Mouse (Mus musculus): ENCODE results near the gene Olfr1272. TPM values are rescaled to one million over a fixed set of nuclear protein-coding genes. Genes with fewer than 3 reads are reported as not detected.
"Not testable (repeated sequence)": the region's sequence is repeated elsewhere in the genome, so short reads cannot be mapped to it uniquely, and the experiment has no call there.

Gene Olfr1272
- not detected for polyA plus RNA-seq (2012; fragmentation: generic; extraction: Trizol)

- TF ChIP-seq SRF (IDR thresholded peaks at IDR 0.05; ENCODE audit: control insufficient read depth, insufficient read length, low read depth) (no peak), MYOD1 (IDR thresholded peaks at IDR 0.05; ENCODE audit: control insufficient read depth in 1 of 3, insufficient read length in 2 of 3, low read depth in 2 of 3) (no peak), TCF3 (IDR thresholded peaks at IDR 0.05; ENCODE audit: insufficient read length, low read depth) (no peak), CEBPB (IDR thresholded peaks at IDR 0.05; ENCODE audit: insufficient read depth, poor library complexity, severe bottlenecking) (no peak), POLR2AphosphoS2 (IDR thresholded peaks at IDR 0.05; ENCODE audit: insufficient read length, low read depth) (no peak), POLR2A (IDR thresholded peaks at IDR 0.05; ENCODE audit: insufficient read length, low read depth) (no peak), USF1 (IDR thresholded peaks at IDR 0.05; ENCODE audit: low read depth) (no peak), MYOG (IDR thresholded peaks at IDR 0.05; ENCODE audit: control insufficient read depth in 1 of 3, insufficient read depth in 1 of 3, insufficient read length in 2 of 3, low read depth in 2 of 3) (no peak)
Measured at GRCm38 (mm10) chr2:90292741-90293140, at the start of gene Olfr1272. Gene Olfr1272, minus strand, starts transcription at chr2:90292841.

GRCm38 (mm10) chr2:90321900-90322299 lies 29.3 kb upstream of the Olfr1272 start, which contains the start of gene Gm13769:
Gene Gm13769, plus strand, starts transcription at chr2:90322200.
- not testable (repeated sequence) for H3K4me2 ChIP-seq (ENCODE audit: low read depth); H3K4me3 ChIP-seq; H3K79me2 ChIP-seq (ENCODE audit: control insufficient read depth, insufficient read depth); H3ac ChIP-seq (ENCODE audit: control insufficient read depth, insufficient read length); H3K36me3 ChIP-seq (ENCODE audit: control insufficient read depth, insufficient read depth); H3K27me3 ChIP-seq (ENCODE audit: control insufficient read depth, insufficient read depth, insufficient read length)

More at GRCm38 (mm10) chr2:90292741-90293140, at the start of gene Olfr1272:
- Histone ChIP-seq H3K36me3 (ENCODE audit: control insufficient read depth, insufficient read depth) (no peaks in the 10 kb centered on the region), H3K27me3 (ENCODE audit: control insufficient read depth, insufficient read depth, insufficient read length) (no peaks in the 10 kb centered on the region), H3K79me2 (ENCODE audit: control insufficient read depth, insufficient read depth) (no peaks in the 10 kb centered on the region), H3ac (ENCODE audit: control insufficient read depth, insufficient read length) (no peak within 1 kb of the TSS), H3K4me3 (no peak within 1 kb of the TSS), H3K4me2 (ENCODE audit: low read depth) (no peak within 1 kb of the TSS)

- H3K4me3 ChIP-seq, result no peak within 1 kb of the TSS
- H3K4me2 ChIP-seq (ENCODE audit: low read depth), result no peak within 1 kb of the TSS
- H3K36me3 ChIP-seq (ENCODE audit: control insufficient read depth, insufficient read depth), result no peaks in the 10 kb centered on the region
- no peak within 1 kb of the TSS for H3ac ChIP-seq (ENCODE audit: control insufficient read depth, insufficient read length)
- TF ChIP-seq MYOG (IDR thresholded peaks at IDR 0.05; ENCODE audit: control insufficient read depth in 1 of 3, insufficient read depth in 1 of 3, insufficient read length in 2 of 3, low read depth in 2 of 3) (no peak), USF1 (IDR thresholded peaks at IDR 0.05; ENCODE audit: low read depth) (no peak)
- H3K27me3 ChIP-seq (ENCODE audit: control insufficient read depth, insufficient read depth, insufficient read length), result no peaks in the 10 kb centered on the region
- no peaks in the 10 kb centered on the region for H3K79me2 ChIP-seq (ENCODE audit: control insufficient read depth, insufficient read depth)
Measured at GRCm38 (mm10) chr2:90270932-90271331, 21.7 kb downstream of the Olfr1272 start, which contains the start of gene Olfr1271. Gene Olfr1271, minus strand, starts transcription at chr2:90271032.

GRCm38 (mm10) chr2:90257492-90257891 lies 35.1 kb downstream of the Olfr1272 start, which contains the start of gene Olfr142:
Gene Olfr142, minus strand, starts transcription at chr2:90257592.
- Histone ChIP-seq H3K79me2 (ENCODE audit: control insufficient read depth, insufficient read depth) (no peaks in the 10 kb centered on the region), H3K36me3 (ENCODE audit: control insufficient read depth, insufficient read depth) (no peaks in the 10 kb centered on the region), H3K4me3 (no peak within 1 kb of the TSS), H3ac (ENCODE audit: control insufficient read depth, insufficient read length) (no peak within 1 kb of the TSS), H3K27me3 (ENCODE audit: control insufficient read depth, insufficient read depth, insufficient read length) (no peaks in the 10 kb centered on the region), H3K4me2 (ENCODE audit: low read depth) (no peak within 1 kb of the TSS)
- no peak for TF ChIP-seq MAX (IDR thresholded peaks at IDR 0.05; ENCODE audit: low read depth)
- no peak for TF ChIP-seq POLR2AphosphoS2 (IDR thresholded peaks at IDR 0.05; ENCODE audit: insufficient read length, low read depth)
- no peak for TF ChIP-seq MYOD1 (IDR thresholded peaks at IDR 0.05; ENCODE audit: control insufficient read depth in 1 of 3, insufficient read length in 2 of 3, low read depth in 2 of 3)
- no peak for TF ChIP-seq E2F4 (IDR thresholded peaks at IDR 0.05; ENCODE audit: insufficient read depth)
- TF ChIP-seq CEBPB (IDR thresholded peaks at IDR 0.05; ENCODE audit: insufficient read depth, poor library complexity, severe bottlenecking), result no peak
- no peak for TF ChIP-seq REST (IDR thresholded peaks at IDR 0.05; ENCODE audit: insufficient read depth, insufficient read length)
- TF ChIP-seq MYOG (IDR thresholded peaks at IDR 0.05; ENCODE audit: control insufficient read depth in 1 of 3, insufficient read depth in 1 of 3, insufficient read length in 2 of 3, low read depth in 2 of 3), result no peak
- no peak for TF ChIP-seq POLR2A (IDR thresholded peaks at IDR 0.05; ENCODE audit: insufficient read length, low read depth)
- no peak for TF ChIP-seq TCF3 (IDR thresholded peaks at IDR 0.05; ENCODE audit: insufficient read length, low read depth)
- no peak for TF ChIP-seq SRF (IDR thresholded peaks at IDR 0.05; ENCODE audit: control insufficient read depth, insufficient read length, low read depth)

Other genes starting within 250 kb of the Olfr1272 start
- gene Olfr140, start 229.2 kb downstream of the Olfr1272 start, polyA plus RNA-seq (2012; fragmentation: generic; extraction: Trizol), result not detected
- gene Olfr1269, start 171.4 kb downstream of the Olfr1272 start, polyA plus RNA-seq (2012; fragmentation: generic; extraction: Trizol), result not detected
- gene Olfr32, start 150.5 kb downstream of the Olfr1272 start, polyA plus RNA-seq (2012; fragmentation: generic; extraction: Trizol), result not detected
- gene Olfr1270, start 139.8 kb downstream of the Olfr1272 start, polyA plus RNA-seq (2012; fragmentation: generic; extraction: Trizol), result not detected
- gene Olfr1506, start 68.3 kb downstream of the Olfr1272 start, polyA plus RNA-seq (2012; fragmentation: generic; extraction: Trizol), result not detected
- gene Olfr142, start 35.2 kb downstream of the Olfr1272 start, polyA plus RNA-seq (2012; fragmentation: generic; extraction: Trizol), result not detected
- not detected for gene Olfr1271, start 21.8 kb downstream of the Olfr1272 start, polyA plus RNA-seq (2012; fragmentation: generic; extraction: Trizol)
- gene Gm13769, start 29.4 kb upstream of the Olfr1272 start, polyA plus RNA-seq (2012; fragmentation: generic; extraction: Trizol), result not detected
- gene Olfr1274-ps, start 105.8 kb upstream of the Olfr1272 start, polyA plus RNA-seq (2012; fragmentation: generic; extraction: Trizol), result not detected